Mouse (Mus musculus): ENCODE data around the gene Ufl1.
"Not testable (repeated sequence)": the region's sequence is repeated elsewhere in the genome, so short reads cannot be mapped to it uniquely, and the experiment has no call there.

Ufl1 gene

GRCm38 (mm10) chr4:25281671-25282038, at the start of gene Ufl1:
TSS of gene Ufl1 (minus strand) at chr4:25281821.
- DNase-seq (ENCODE audit: extremely low spot score, low spot score): peak; percentile 94

- no peak for DNase-seq (ENCODE audit: extremely low spot score, low spot score)
Measured at GRCm38 (mm10) chr4:25325684-25326220, 44.1 kb upstream of the Ufl1 start.

- DNase-seq (ENCODE audit: extremely low spot score, low spot score): no peak
Measured at GRCm38 (mm10) chr4:25322631-25323178, 41.1 kb upstream of the Ufl1 start.

- no peak for DNase-seq (ENCODE audit: extremely low spot score, low spot score)
Measured at GRCm38 (mm10) chr4:25313767-25314166, 32.1 kb upstream of the Ufl1 start.

- not testable (repeated sequence) for DNase-seq (ENCODE audit: extremely low spot score, low spot score)
Measured at GRCm38 (mm10) chr4:25285002-25285401, 3.4 kb upstream of the Ufl1 start.

GRCm38 (mm10) chr4:25280938-25281670, 517 bp downstream of the Ufl1 start:
- DNase-seq (ENCODE audit: extremely low spot score, low spot score): no peak

GRCm38 (mm10) chr4:25272861-25273627, 8.6 kb downstream of the Ufl1 start:
- no peak for DNase-seq (ENCODE audit: extremely low spot score, low spot score)

- no peak for DNase-seq (ENCODE audit: extremely low spot score, low spot score)
Measured at GRCm38 (mm10) chr4:25271926-25272325, 9.7 kb downstream of the Ufl1 start.

- DNase-seq (ENCODE audit: extremely low spot score, low spot score): no peak
Measured at GRCm38 (mm10) chr4:25267144-25267543, 14.5 kb downstream of the Ufl1 start.

GRCm38 (mm10) chr4:25257822-25258398, 23.7 kb downstream of the Ufl1 start:
- no peak for DNase-seq (ENCODE audit: extremely low spot score, low spot score)

- DNase-seq (ENCODE audit: extremely low spot score, low spot score): no peak
Measured at GRCm38 (mm10) chr4:25242776-25243175, 38.8 kb downstream of the Ufl1 start, which contains the start of gene Fhl5. TSS of gene Fhl5 (minus strand) at chr4:25242876.

GRCm38 (mm10) chr4:25235663-25236062, 46.0 kb downstream of the Ufl1 start:
- not testable (repeated sequence) for DNase-seq (ENCODE audit: extremely low spot score, low spot score)

- DNase-seq (ENCODE audit: extremely low spot score, low spot score): not testable (repeated sequence)
Measured at GRCm38 (mm10) chr4:25233767-25234166, 47.9 kb downstream of the Ufl1 start.

- no peak for DNase-seq (ENCODE audit: extremely low spot score, low spot score)
Measured at GRCm38 (mm10) chr4:25232546-25232945, 49.1 kb downstream of the Ufl1 start.

- no peak for DNase-seq (ENCODE audit: extremely low spot score, low spot score)
Measured at GRCm38 (mm10) chr4:25227527-25227926, 54.1 kb downstream of the Ufl1 start.

- no peak for DNase-seq (ENCODE audit: extremely low spot score, low spot score)
Measured at GRCm38 (mm10) chr4:25221927-25222326, 59.7 kb downstream of the Ufl1 start.

GRCm38 (mm10) chr4:25213451-25213850, 68.2 kb downstream of the Ufl1 start:
- DNase-seq (ENCODE audit: extremely low spot score, low spot score): no peak

GRCm38 (mm10) chr4:25206166-25206565, 75.5 kb downstream of the Ufl1 start:
- DNase-seq (ENCODE audit: extremely low spot score, low spot score): no peak
